Mouse (Mus musculus) neural tube, embryonic 13.5 days (tissue): ENCODE measurements around the gene Galnt6. TPM values are rescaled to one million over a fixed set of nuclear protein-coding genes. Genes with fewer than 3 reads are reported as not detected.
A peak's percentile ranks its signal among the peaks of the same experiment; 100 is the strongest.

Source experiments
- ATAC-seq: fragments of 200-750 bp; cut with Nextera tagmentation; 2 replicates; pipeline ENCODE4 v1.8.0; 2017; ENCODE audit warnings: low read depth, mild to moderate bottlenecking, moderate TSS enrichment, moderate library complexity
- H3K27ac ChIP-seq: fragments of 300-500 bp; sonication (generic); replicated peaks from 2 replicates; pipeline ENCODE4 v1.5.1; 2015; ENCODE audit warnings: moderate library complexity, mild to moderate bottlenecking, inconsistent platforms
- H3K27me3 ChIP-seq: fragments of 300-500 bp; sonication (generic); 2 replicates; pipeline ENCODE4 v1.6.1; 2015; ENCODE audit warnings: mild to moderate bottlenecking, inconsistent platforms
- H3K36me3 ChIP-seq: fragments of 300-500 bp; sonication (generic); 2 replicates; pipeline ENCODE4 v1.6.1; 2015; ENCODE audit warnings: mild to moderate bottlenecking, inconsistent platforms
- H3K4me1 ChIP-seq: fragments of 300-500 bp; sonication (generic); replicated peaks from 2 replicates; pipeline ENCODE4 v1.6.1; 2015; ENCODE audit warnings: inconsistent platforms
- H3K4me2 ChIP-seq: fragments of 300-500 bp; sonication (generic); 2 replicates; pipeline ENCODE4 v1.6.1; 2015; ENCODE audit warnings: inconsistent platforms, mild to moderate bottlenecking, moderate library complexity
- H3K4me3 ChIP-seq: fragments of 300-500 bp; sonication (generic); 2 replicates; pipeline ENCODE4 v1.5.1; 2015; ENCODE audit warnings: mild to moderate bottlenecking, inconsistent platforms
- H3K9ac ChIP-seq: fragments of 300-500 bp; sonication (generic); 2 replicates; pipeline ENCODE4 v1.6.1; 2015; ENCODE audit warnings: moderate library complexity, mild to moderate bottlenecking, inconsistent platforms
- H3K9me3 ChIP-seq: fragments of 300-500 bp; sonication (generic); 2 replicates; pipeline ENCODE4 v1.6.1; 2016; ENCODE audit warnings: inconsistent platforms
- WGBS: fragments of 180-500 bp; shearing (Covaris S2); methylation state at CpG from one replicate; pipeline ENCODE4 v1.1.7; 2015; 5-methylcytosine and 5-hydroxymethylcytosine counted together
- polyA plus RNA-seq: library from polyadenylated mRNA; unstranded; fragments of >200 nt; fragmentation: Nextera tagmentation; extraction: Ambion mirVana; gene quantifications from 2 replicates; pipeline ENCODE4 v1.2.1, GENCODE M21; 2015

The Galnt6 gene
- polyA plus RNA-seq, 1 experiment from 2014 or later = 0.38 TPM

GRCm38 (mm10) chr15:100715399-100715993 is 13.7 kb downstream of the Galnt6 start:
- no peak overlapping the region for H3K4me3 ChIP-seq
- no peaks in the 10 kb centered on the region for H3K27me3 ChIP-seq
- H3K36me3 ChIP-seq = no peaks in the 10 kb centered on the region
- no peak for ATAC-seq
- H3K27ac ChIP-seq = no peak overlapping the region
- no peak overlapping the region for H3K9ac ChIP-seq
- 79% methylated on average over 9 of the region's 9 CpGs for WGBS
- no peaks in the 10 kb centered on the region for H3K4me1 ChIP-seq
- no peaks in the 10 kb centered on the region for H3K9me3 ChIP-seq
- no peak overlapping the region for H3K4me2 ChIP-seq

DNA sequence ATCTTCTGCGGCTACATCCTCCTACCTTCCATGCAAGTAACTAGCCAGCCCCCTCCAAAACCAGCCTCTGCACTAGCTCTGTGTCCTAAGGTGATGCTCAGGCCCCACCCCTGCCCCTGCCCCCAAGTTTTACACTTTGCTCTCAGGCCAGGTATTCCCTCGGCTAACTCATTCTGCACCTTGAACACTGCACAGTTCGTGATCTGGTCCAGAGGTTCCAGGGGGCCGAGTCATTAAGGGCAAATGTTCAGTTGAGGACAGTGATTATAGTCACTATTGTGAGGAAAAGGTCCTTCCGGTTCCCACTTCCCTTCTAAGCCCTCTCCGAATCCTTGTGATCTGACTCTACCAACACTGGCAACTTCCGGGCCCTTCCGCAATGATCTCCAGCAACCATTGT is 14.7 kb downstream of the Galnt6 start:
- no peak overlapping the region for H3K4me3 ChIP-seq
- H3K36me3 ChIP-seq = no peaks in the 10 kb centered on the region
- no peak for ATAC-seq

GRCm38 (mm10) chr15:100710838-100711237 is 18.3 kb downstream of the Galnt6 start:
- H3K9ac ChIP-seq = no peak overlapping the region
- no peaks in the 10 kb centered on the region for H3K4me1 ChIP-seq
- no peak overlapping the region for H3K4me3 ChIP-seq
- no peak overlapping the region for H3K27ac ChIP-seq
- no peaks in the 10 kb centered on the region for H3K9me3 ChIP-seq
- H3K27me3 ChIP-seq = no peaks in the 10 kb centered on the region
- WGBS = 74% methylated on average over 6 of the region's 6 CpGs
- no peak for ATAC-seq
- no peaks in the 10 kb centered on the region for H3K36me3 ChIP-seq
- H3K4me2 ChIP-seq = no peak overlapping the region

More for the DNA sequence above, 14.7 kb downstream of the Galnt6 start:
- H3K9ac ChIP-seq = no peak overlapping the region
- H3K27me3 ChIP-seq = no peaks in the 10 kb centered on the region
- WGBS = 86% methylated on average over 8 of the region's 8 CpGs
- no peak overlapping the region for H3K4me2 ChIP-seq
- no peaks in the 10 kb centered on the region for H3K4me1 ChIP-seq
- H3K27ac ChIP-seq = no peak overlapping the region
- H3K9me3 ChIP-seq = no peaks in the 10 kb centered on the region

GRCm38 (mm10) chr15:100708433-100709078 is 20.6 kb downstream of the Galnt6 start:
- WGBS = 87% methylated on average over 8 of the region's 8 CpGs
- H3K4me3 ChIP-seq = no peak overlapping the region
- H3K9ac ChIP-seq = no peak overlapping the region
- peaks cover 6% of the 10 kb centered on the region; the same call in 1 of the 2 replicates for H3K4me1 ChIP-seq
- no peaks in the 10 kb centered on the region for H3K9me3 ChIP-seq
- no peaks in the 10 kb centered on the region for H3K36me3 ChIP-seq
- H3K27ac ChIP-seq = no peak overlapping the region
- peaks cover 9% of the 10 kb centered on the region for H3K27me3 ChIP-seq
- no peak overlapping the region for H3K4me2 ChIP-seq
- ATAC-seq = no peak

DNA sequence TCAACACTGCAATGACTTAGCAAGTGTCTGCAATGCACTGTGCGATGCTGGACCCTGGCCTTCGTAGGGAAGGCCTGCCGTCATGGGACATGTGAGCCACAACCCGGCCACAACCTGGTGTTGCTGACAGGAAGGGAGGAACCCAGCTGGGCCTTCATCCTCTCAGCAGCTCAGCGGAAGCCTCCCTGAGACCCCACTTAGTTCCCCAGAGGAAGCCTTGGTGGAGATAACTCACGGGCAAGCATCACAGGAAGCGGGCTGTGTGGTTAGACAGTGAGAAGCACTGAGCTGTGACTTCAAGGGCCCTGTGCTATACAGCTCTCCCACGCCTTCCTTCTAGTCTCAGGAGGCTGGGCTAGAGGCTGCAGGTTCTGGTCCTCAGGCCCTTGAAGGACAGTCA is 22.9 kb downstream of the Galnt6 start:
- H3K4me2 ChIP-seq = no peak overlapping the region
- H3K9me3 ChIP-seq = no peaks in the 10 kb centered on the region
- WGBS = 72% methylated on average over 8 of the region's 8 CpGs
- peaks cover 15% of the 10 kb centered on the region for H3K27me3 ChIP-seq
- H3K36me3 ChIP-seq = no peaks in the 10 kb centered on the region
- H3K4me3 ChIP-seq = no peak overlapping the region
- no peak for ATAC-seq
- H3K4me1 ChIP-seq = peaks cover 6% of the 10 kb centered on the region; the same call in 1 of the 2 replicates
- H3K27ac ChIP-seq = no peak overlapping the region
- no peak overlapping the region for H3K9ac ChIP-seq

GRCm38 (mm10) chr15:100705376-100705775 is 23.8 kb downstream of the Galnt6 start:
- H3K4me2 ChIP-seq = no peak overlapping the region
- no peak for ATAC-seq
- peaks cover 6% of the 10 kb centered on the region; the same call in 1 of the 2 replicates for H3K4me1 ChIP-seq
- H3K27me3 ChIP-seq = peaks cover 15% of the 10 kb centered on the region
- WGBS = 85% methylated on average over 1 of the region's 1 CpGs
- no peaks in the 10 kb centered on the region for H3K9me3 ChIP-seq
- no peak overlapping the region for H3K4me3 ChIP-seq
- H3K36me3 ChIP-seq = no peaks in the 10 kb centered on the region
- no peak overlapping the region for H3K27ac ChIP-seq
- H3K9ac ChIP-seq = no peak overlapping the region

GRCm38 (mm10) chr15:100703913-100704312 is 25.3 kb downstream of the Galnt6 start:
- H3K9ac ChIP-seq = 0 out of 2 replicates have a peak overlapping the region, but pooled peaks have one; percentile 41
- no peaks in the 10 kb centered on the region for H3K9me3 ChIP-seq
- H3K4me3 ChIP-seq = no peak overlapping the region; the same call in 1 of the 2 replicates
- no peaks in the 10 kb centered on the region for H3K36me3 ChIP-seq
- H3K4me2 ChIP-seq = peak overlapping the region; percentile 29
- H3K27me3 ChIP-seq = peaks cover 15% of the 10 kb centered on the region
- H3K27ac ChIP-seq = no peak overlapping the region
- 10% methylated on average over 17 of the region's 17 CpGs for WGBS
- ATAC-seq = no peak
- peaks cover 6% of the 10 kb centered on the region; the same call in 1 of the 2 replicates for H3K4me1 ChIP-seq

GRCm38 (mm10) chr15:100701856-100702255 is 27.3 kb downstream of the Galnt6 start:
- H3K9ac ChIP-seq = no peak overlapping the region
- no peak for ATAC-seq
- no peak overlapping the region for H3K4me2 ChIP-seq
- no peaks in the 10 kb centered on the region for H3K9me3 ChIP-seq
- H3K36me3 ChIP-seq = no peaks in the 10 kb centered on the region
- no peak overlapping the region for H3K4me3 ChIP-seq
- H3K27ac ChIP-seq = no peak overlapping the region
- peaks cover 6% of the 10 kb centered on the region; the same call in 1 of the 2 replicates for H3K4me1 ChIP-seq
- WGBS = 73% methylated on average over 6 of the region's 6 CpGs
- peaks cover 15% of the 10 kb centered on the region for H3K27me3 ChIP-seq

DNA sequence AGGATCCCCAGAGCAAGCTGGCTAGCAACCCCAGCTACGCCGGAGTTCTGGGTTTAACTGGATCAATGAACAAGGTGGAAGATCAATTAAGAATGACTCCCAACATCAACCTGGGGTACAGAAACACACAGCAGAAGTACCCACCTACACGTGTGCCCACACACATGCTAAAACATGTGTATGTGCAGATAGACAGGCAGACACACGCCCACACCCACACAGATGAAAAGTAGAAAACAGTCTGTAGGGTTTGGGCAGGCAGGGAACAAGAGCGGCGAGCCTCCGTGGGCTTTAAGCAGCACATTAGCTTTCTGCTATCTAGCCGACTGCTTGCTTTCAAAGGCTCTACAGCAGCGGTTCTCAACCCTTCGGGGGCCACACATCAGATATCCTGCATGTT is 28.1 kb downstream of the Galnt6 start:
- Histone ChIP-seq H3K9me3 (no peaks in the 10 kb centered on the region), H3K4me1 (peaks cover 6% of the 10 kb centered on the region; the same call in 1 of the 2 replicates), H3K9ac (no peak overlapping the region), H3K36me3 (no peaks in the 10 kb centered on the region), H3K27me3 (peaks cover 15% of the 10 kb centered on the region), H3K27ac (no peak overlapping the region), H3K4me2 (no peak overlapping the region), H3K4me3 (no peak overlapping the region)
- no peak for ATAC-seq
- 72% methylated on average over 10 of the region's 10 CpGs for WGBS

GRCm38 (mm10) chr15:100700424-100700823 is 28.8 kb downstream of the Galnt6 start:
- Histone ChIP-seq H3K9ac (no peak overlapping the region), H3K36me3 (no peaks in the 10 kb centered on the region), H3K4me3 (no peak overlapping the region), H3K9me3 (no peaks in the 10 kb centered on the region), H3K27me3 (peaks cover 15% of the 10 kb centered on the region), H3K4me2 (no peak overlapping the region), H3K27ac (no peak overlapping the region), H3K4me1 (peaks cover 6% of the 10 kb centered on the region; the same call in 1 of the 2 replicates)
- ATAC-seq = no peak
- WGBS = 80% methylated on average over 5 of the region's 5 CpGs

- Histone ChIP-seq H3K9ac (no peak overlapping the region), H3K4me2 (no peak overlapping the region), H3K27me3 (peaks cover 14% of the 10 kb centered on the region), H3K9me3 (no peaks in the 10 kb centered on the region), H3K4me1 (peaks cover 6% of the 10 kb centered on the region; the same call in 1 of the 2 replicates), H3K27ac (no peak overlapping the region), H3K4me3 (no peak overlapping the region), H3K36me3 (no peaks in the 10 kb centered on the region)
- 75% methylated on average over 6 of the region's 6 CpGs for WGBS
- no peak for ATAC-seq
Observed at GRCm38 (mm10) chr15:100699386-100699785, 29.8 kb downstream of the Galnt6 start.

DNA sequence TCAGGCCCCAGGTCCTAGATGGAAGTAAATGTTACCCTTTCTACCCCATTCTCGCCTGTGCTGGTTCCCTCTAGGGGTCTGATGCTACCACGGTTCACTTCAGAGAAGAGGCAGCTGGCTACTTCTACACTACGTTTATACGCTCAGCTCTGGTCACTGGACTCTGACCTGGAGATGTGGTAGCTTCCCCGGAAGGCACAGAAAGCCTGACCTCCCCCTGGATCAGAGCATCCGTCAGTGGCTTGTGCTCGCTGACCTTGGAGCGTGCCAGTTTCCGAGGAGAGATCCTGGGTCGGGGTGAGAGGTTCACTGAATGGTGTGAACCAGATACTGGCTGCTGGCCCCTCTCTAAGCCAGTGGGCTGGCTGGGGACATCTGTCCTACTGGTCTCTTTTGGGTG is 31.1 kb downstream of the Galnt6 start:
- ATAC-seq = no peak
- H3K9ac ChIP-seq = no peak overlapping the region
- H3K4me3 ChIP-seq = no peak overlapping the region
- WGBS = 88% methylated on average over 10 of the region's 10 CpGs
- no peaks in the 10 kb centered on the region for H3K4me1 ChIP-seq
- H3K27me3 ChIP-seq = peaks cover 1% of the 10 kb centered on the region; the same call in 1 of the 2 replicates
- no peaks in the 10 kb centered on the region for H3K9me3 ChIP-seq
- no peak overlapping the region for H3K4me2 ChIP-seq
- H3K27ac ChIP-seq = no peak overlapping the region
- no peaks in the 10 kb centered on the region for H3K36me3 ChIP-seq
